Mouse (Mus musculus): ENCODE results near the gene Zc2hc1b.

GRCm38 (mm10) chr10:13209930-13210637 lies 32.3 kb upstream of the Zc2hc1b start:
- TF ChIP-seq POLR2A (IDR thresholded peaks at IDR 0.05; ENCODE audit: borderline replicate concordance, extremely low read depth, low read depth, low read length), result no peak
- no peak for TF ChIP-seq CTCF (IDR thresholded peaks at IDR 0.05; ENCODE audit: insufficient read depth, low read length)
